Mouse (Mus musculus) MEL (cell line): ENCODE results near the gene Ntrk3. TPM values are rescaled to one million over a fixed set of nuclear protein-coding genes. Genes with fewer than 3 reads are reported as not detected.

Source experiments
- DNase-seq: peaks from one replicate; pipeline ENCODE4 v3.0.0; 2011; ENCODE audit warnings: low read depth, low spot score
- H3K27ac ChIP-seq: 2 replicates; pipeline ENCODE4 v1.5.1; 2012; ENCODE audit warnings: low read depth, mild to moderate bottlenecking, control low read depth, low read length, moderate library complexity; ENCODE audit not compliant: control insufficient read depth
- H3K27me3 ChIP-seq, 2 experiments: fragments of 150-350 bp in 1 of 2; sonication (generic) in 1 of 2; 2 replicates each; pipeline ENCODE4 v1.6.1; 2012; ENCODE audit warnings: low read length in 2 of 2, mild to moderate bottlenecking in 2 of 2, improper control_type of control experiment in 1 of 2, moderate library complexity in 1 of 2; ENCODE audit not compliant: insufficient read depth in 2 of 2, control insufficient read depth in 1 of 2
- H3K36me3 ChIP-seq, 2 experiments: 2 replicates each; pipeline ENCODE4 v1.6.1; 2012 to 2014; ENCODE audit warnings: low read length in 2 of 2, improper control_type of control experiment in 1 of 2, inconsistent platforms in 1 of 2, mild to moderate bottlenecking in 1 of 2; ENCODE audit not compliant: insufficient read depth in 2 of 2, control insufficient read depth in 1 of 2
- H3K4me1 ChIP-seq, 2 experiments: fragments of 150-350 bp in 1 of 2; sonication (generic) in 1 of 2; 2 replicates each; pipeline ENCODE4 v1.6.1; 2012; ENCODE audit warnings: low read length in 2 of 2, improper control_type of control experiment in 1 of 2, mild to moderate bottlenecking in 1 of 2; ENCODE audit not compliant: insufficient read depth in 2 of 2, control insufficient read depth in 1 of 2
- H3K4me3 ChIP-seq, 2 experiments: fragments of 150-350 bp in 1 of 2; sonication (generic) in 1 of 2; 2 replicates each; pipeline ENCODE4 v1.5.1; 2012; ENCODE audit warnings: low read depth in 2 of 2, low read length in 2 of 2, mild to moderate bottlenecking in 2 of 2, moderate library complexity in 2 of 2, control low read depth in 1 of 2, improper control_type of control experiment in 1 of 2; ENCODE audit not compliant: control insufficient read depth in 1 of 2, insufficient read depth in 1 of 2
- H3K79me2 ChIP-seq: 2 replicates; pipeline ENCODE4 v1.6.1; 2012; ENCODE audit warnings: mild to moderate bottlenecking, low read length, moderate library complexity; ENCODE audit not compliant: control insufficient read depth, poor library complexity, insufficient read depth
- H3K9ac ChIP-seq: 2 replicates; pipeline ENCODE4 v1.6.1; 2012; ENCODE audit warnings: low read depth, mild to moderate bottlenecking, control low read depth, low read length, moderate library complexity; ENCODE audit not compliant: control insufficient read depth, poor library complexity, severe bottlenecking
- H3K9me3 ChIP-seq: fragments of 150-350 bp; sonication (generic); replicated peaks from 2 replicates; pipeline ENCODE4 v1.6.1; 2012; ENCODE audit warnings: mild to moderate bottlenecking, low read length, improper control_type of control experiment, moderate library complexity; ENCODE audit not compliant: insufficient read depth
- E2F4 ChIP-seq: IDR thresholded peaks from 2 replicates; pipeline ENCODE4 v1.6.1; 2011; ENCODE audit warnings: low read depth, low read length, improper control_type of control experiment, borderline replicate concordance
- ETS1 ChIP-seq: IDR thresholded peaks from 2 replicates; pipeline ENCODE4 v1.6.1; 2012; ENCODE audit warnings: low read depth, mild to moderate bottlenecking, inconsistent platforms, low read length, improper control_type of control experiment, moderate library complexity
- GATA1 ChIP-seq: IDR thresholded peaks from 2 replicates; pipeline ENCODE4 v1.6.1; 2011; ENCODE audit warnings: low read depth, low read length, improper control_type of control experiment
- JUND ChIP-seq: IDR thresholded peaks from 2 replicates; pipeline ENCODE4 v1.6.1; 2011; ENCODE audit warnings: low read depth, mild to moderate bottlenecking, improper control_type of control experiment, low read length
- MAZ ChIP-seq: IDR thresholded peaks from 2 replicates; pipeline ENCODE4 v1.6.1; 2012; ENCODE audit warnings: low read depth, mild to moderate bottlenecking, inconsistent platforms, low read length, improper control_type of control experiment
- MEF2A ChIP-seq: IDR thresholded peaks from 2 replicates; pipeline ENCODE4 v1.6.1; 2014; ENCODE audit warnings: low read depth, mild to moderate bottlenecking, inconsistent platforms, low read length, improper control_type of control experiment; ENCODE audit not compliant: poor library complexity, insufficient replicate concordance, severe bottlenecking; ENCODE audit errors: extremely low read depth
- MYB ChIP-seq: IDR thresholded peaks from 2 replicates; pipeline ENCODE4 v1.6.1; 2011; ENCODE audit warnings: mild to moderate bottlenecking, low read depth, low read length, improper control_type of control experiment
- NRF1 ChIP-seq: IDR thresholded peaks from 2 replicates; pipeline ENCODE4 v1.6.1; 2014; ENCODE audit warnings: low read depth, mild to moderate bottlenecking, inconsistent platforms, low read length, improper control_type of control experiment, moderate library complexity; ENCODE audit not compliant: poor library complexity, insufficient read depth, severe bottlenecking
- POLR2A ChIP-seq, 2 experiments: IDR thresholded peaks; 2 replicates each; pipeline ENCODE4 v1.6.1; 2011 to 2012; ENCODE audit warnings: low read length in 2 of 2, mild to moderate bottlenecking in 2 of 2, control low read depth in 1 of 2, improper control_type of control experiment in 1 of 2, low read depth in 1 of 2, moderate library complexity in 1 of 2; ENCODE audit not compliant: control insufficient read depth in 1 of 2, insufficient read depth in 1 of 2, poor library complexity in 1 of 2
- POLR2AphosphoS2 ChIP-seq: IDR thresholded peaks from 2 replicates; pipeline ENCODE4 v1.6.1; 2011; ENCODE audit warnings: low read length, improper control_type of control experiment
- RAD21 ChIP-seq: IDR thresholded peaks from 2 replicates; pipeline ENCODE4 v1.6.1; 2011; ENCODE audit warnings: mild to moderate bottlenecking, low read depth, low read length, improper control_type of control experiment
- TCF12 ChIP-seq: IDR thresholded peaks from 2 replicates; pipeline ENCODE4 v1.6.1; 2014; ENCODE audit warnings: low read depth, mild to moderate bottlenecking, inconsistent platforms, low read length, improper control_type of control experiment, moderate library complexity
- UBTF ChIP-seq: IDR thresholded peaks from 2 replicates; pipeline ENCODE4 v1.6.1; 2012; ENCODE audit warnings: low read depth, mild to moderate bottlenecking, inconsistent platforms, low read length, improper control_type of control experiment, moderate library complexity, borderline replicate concordance; ENCODE audit not compliant: insufficient read depth
- ZC3H11A ChIP-seq: IDR thresholded peaks from 2 replicates; pipeline ENCODE4 v1.6.1; 2012; ENCODE audit warnings: low read depth, mild to moderate bottlenecking, inconsistent platforms, low read length, improper control_type of control experiment
- ZMIZ1 ChIP-seq: IDR thresholded peaks from 2 replicates; pipeline ENCODE4 v1.6.1; 2012; ENCODE audit warnings: low read depth, mild to moderate bottlenecking, inconsistent platforms, low read length, improper control_type of control experiment, moderate library complexity
- ZNF384 ChIP-seq: IDR thresholded peaks from 2 replicates; pipeline ENCODE4 v1.6.1; 2012; ENCODE audit warnings: low read depth, mild to moderate bottlenecking, inconsistent platforms, low read length, improper control_type of control experiment
- polyA plus RNA-seq, 2 experiments: library from polyadenylated mRNA; stranded (reverse) in 1 of 2; unstranded in 1 of 2; fragments of >175 nt in 1 of 2; fragments of >200 nt in 1 of 2; gene quantifications; 2 replicates each; pipeline versions ENCODE4 v1.2.1 to v1.2.4; 2012; ENCODE audit warnings: low replicate concordance in 2 of 2, low read depth in 1 of 2; ENCODE audit not compliant: insufficient read length in 2 of 2, insufficient read depth in 1 of 2, missing spikeins in 1 of 2
- total RNA-seq: library from RNA; depleted of rRNA; stranded (reverse); fragments of 300-350 nt; gene quantifications from 2 replicates; pipeline ENCODE4 v1.2.3, GENCODE M21; 2012

The Ntrk3 gene
- total and polyA plus RNA-seq, 3 experiments, result 0.04 TPM; not detected in 2

- no peak for DNase-seq
- TF ChIP-seq UBTF, result no peak
- no peak for TF ChIP-seq JUND
- no peak for TF ChIP-seq MEF2A
- no peak for TF ChIP-seq ZC3H11A
- TF ChIP-seq RAD21, result no peak
- TF ChIP-seq NRF1, result no peak
- H3K4me1 ChIP-seq, result no peaks in the 10 kb centered on the region
- H3K27me3 ChIP-seq, result no peaks in the 10 kb centered on the region
- no peak overlapping the region for H3K9ac ChIP-seq
- no peaks in the 10 kb centered on the region for H3K79me2 ChIP-seq
- no peak overlapping the region for H3K4me3 ChIP-seq
- H3K36me3 ChIP-seq, result no peaks in the 10 kb centered on the region
- H3K9me3 ChIP-seq, result no peaks in the 10 kb centered on the region
- no peak overlapping the region for H3K27ac ChIP-seq
Observed at GRCm38 (mm10) chr7:78718191-78718609, 19.6 kb downstream of the Ntrk3 start.

DNA sequence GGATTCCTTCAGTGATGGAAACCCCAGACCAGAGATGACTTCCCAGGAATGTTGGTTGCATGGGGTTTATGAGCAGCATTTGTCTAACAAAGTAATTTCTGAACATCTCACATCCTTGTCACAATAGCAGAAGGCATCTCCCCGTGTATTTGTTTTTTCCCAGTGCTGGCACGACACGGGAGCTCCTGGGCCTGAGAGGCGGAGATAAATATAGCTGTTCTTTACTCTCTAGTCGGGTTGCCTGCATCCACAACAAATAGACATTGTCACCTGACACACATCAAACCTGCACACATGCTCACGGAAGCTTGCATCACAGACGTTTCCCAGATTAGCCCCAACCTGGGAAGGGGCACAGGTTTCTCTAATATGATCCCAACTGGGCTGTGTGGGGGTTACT is 30.1 kb downstream of the Ntrk3 start:
- H3K9me3 ChIP-seq, result no peaks in the 10 kb centered on the region
- H3K4me3 ChIP-seq, result no peak overlapping the region
- H3K9ac ChIP-seq, result no peak overlapping the region
- TF ChIP-seq POLR2A (IDR thresholded peaks at IDR 0.05; ENCODE audit: control insufficient read depth in 1 of 2, insufficient read depth in 1 of 2, low read depth in 1 of 2, low read length in 2 of 2, poor library complexity in 1 of 2), result no peak
- TF ChIP-seq POLR2AphosphoS2, result no peak
- TF ChIP-seq GATA1, result no peak
- TF ChIP-seq ETS1, result no peak
- TF ChIP-seq ZNF384, result no peak
- TF ChIP-seq TCF12, result no peak
- no peak for TF ChIP-seq ZMIZ1
- TF ChIP-seq JUND, result no peak
- no peak for TF ChIP-seq MAZ
- TF ChIP-seq MYB, result no peak
- TF ChIP-seq E2F4, result no peak
- H3K79me2 ChIP-seq, result no peaks in the 10 kb centered on the region
- peaks cover 0 to 2% of the 10 kb centered on the region in 2 experiments; a peak in 2 of 4 replicates for H3K27me3 ChIP-seq
- no peak for DNase-seq
- H3K4me1 ChIP-seq, result no peaks in the 10 kb centered on the region
- no peak overlapping the region for H3K27ac ChIP-seq
- no peaks in the 10 kb centered on the region for H3K36me3 ChIP-seq
